Mouse (Mus musculus) megakaryocyte, embryonic 14.5 days (primary cell): Measurements from ENCODE around the gene Wtap. TPM values are rescaled to one million over a fixed set of nuclear protein-coding genes. Genes with fewer than 3 reads are reported as not detected.
"Not testable (repeated sequence)": the region's sequence is repeated elsewhere in the genome, so short reads cannot be mapped to it uniquely, and the experiment has no call there.

Experiments used
- H3K27me3 ChIP-seq: replicated peaks from 2 replicates; pipeline ENCODE3; 2012; ENCODE audit warnings: inconsistent platforms
- H3K36me3 ChIP-seq: replicated peaks from 2 replicates; pipeline ENCODE3; 2012; ENCODE audit warnings: low read length, inconsistent platforms, mixed read lengths
- H3K4me1 ChIP-seq: 2 replicates; pipeline ENCODE4 v1.6.1; 2012; ENCODE audit warnings: inconsistent platforms
- H3K4me3 ChIP-seq: replicated peaks from 2 replicates; pipeline ENCODE3; 2012; ENCODE audit warnings: moderate library complexity, mild to moderate bottlenecking, inconsistent platforms
- H3K9me3 ChIP-seq: 2 replicates; pipeline ENCODE4 v1.6.1; 2012; ENCODE audit warnings: inconsistent platforms
- FLI1 ChIP-seq: IDR thresholded peaks from 2 replicates; pipeline ENCODE4 v1.6.1; 2012; ENCODE audit warnings: low read length, inconsistent platforms, mixed read lengths
- GATA1 ChIP-seq: IDR thresholded peaks from 3 replicates; pipeline ENCODE4 v1.6.1; 2012; ENCODE audit warnings: mixed read lengths, low read length, inconsistent platforms, borderline replicate concordance
- polyA plus RNA-seq: library from polyadenylated mRNA; stranded (reverse); fragments of >175 nt; gene quantifications from 2 replicates; pipeline ENCODE4 v1.2.3, GENCODE M21; 2012; ENCODE audit warnings: low replicate concordance; ENCODE audit not compliant: insufficient read depth

Gene Wtap
- polyA plus RNA-seq, 1 experiment = 15.9 TPM

- H3K36me3 ChIP-seq = no peaks in the 10 kb centered on the region
- H3K4me3 ChIP-seq = no peak overlapping the region
- peaks cover 14% of the 10 kb centered on the region for H3K4me1 ChIP-seq
- H3K27me3 ChIP-seq = no peaks in the 10 kb centered on the region
- no peaks in the 10 kb centered on the region for H3K9me3 ChIP-seq
- TF ChIP-seq FLI1 (no peak), GATA1 (no peak)
These were observed 3.9 kb upstream of the Wtap start for GRCm38 (mm10) chr17:12997890-12998289.

DNA sequence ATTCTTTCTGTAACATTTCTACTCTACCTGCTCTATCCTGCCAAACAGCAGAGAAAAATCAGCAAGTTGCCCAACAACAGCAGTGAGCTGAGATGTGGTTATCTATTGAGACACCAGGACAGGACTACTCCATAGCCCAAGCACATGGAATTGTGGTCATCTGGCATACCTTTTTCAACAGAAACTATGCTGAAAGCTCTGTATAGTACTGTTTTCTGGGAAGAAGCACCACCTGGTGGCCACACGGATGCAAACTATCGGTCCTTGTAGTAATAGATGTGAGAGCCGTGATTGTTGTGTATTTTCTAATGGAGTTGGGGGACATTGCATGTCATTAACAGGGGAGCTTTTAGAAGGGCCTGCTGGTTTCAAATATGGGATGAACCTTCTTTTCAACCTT is 2.4 kb upstream of the Wtap start:
- no peaks in the 10 kb centered on the region for H3K9me3 ChIP-seq
- H3K36me3 ChIP-seq = no peaks in the 10 kb centered on the region
- peaks cover 14% of the 10 kb centered on the region for H3K4me1 ChIP-seq
- no peak overlapping the region for H3K4me3 ChIP-seq
- H3K27me3 ChIP-seq = no peaks in the 10 kb centered on the region
- TF ChIP-seq FLI1 (no peak), GATA1 (no peak)

GRCm38 (mm10) chr17:12992470-12992991 is 1.4 kb downstream of the Wtap start:
- no peaks in the 10 kb centered on the region for H3K27me3 ChIP-seq
- H3K36me3 ChIP-seq = peaks cover 14% of the 10 kb centered on the region
- H3K4me1 ChIP-seq = peaks cover 21% of the 10 kb centered on the region
- peak overlapping the region; percentile 95 for H3K4me3 ChIP-seq
- no peaks in the 10 kb centered on the region for H3K9me3 ChIP-seq
- TF ChIP-seq GATA1 (no peak), FLI1 (no peak)

GRCm38 (mm10) chr17:12991635-12992358 is 2.2 kb downstream of the Wtap start:
- Histone ChIP-seq H3K36me3 (peaks cover 16% of the 10 kb centered on the region), H3K27me3 (no peaks in the 10 kb centered on the region), H3K9me3 (no peaks in the 10 kb centered on the region), H3K4me1 (peaks cover 21% of the 10 kb centered on the region), H3K4me3 (peak overlapping the region; percentile 95)
- TF ChIP-seq GATA1 (no peak), FLI1 (no peak)

- H3K36me3 ChIP-seq = peaks cover 20% of the 10 kb centered on the region
- H3K9me3 ChIP-seq = no peaks in the 10 kb centered on the region
- no peak for TF ChIP-seq FLI1
- no peak for TF ChIP-seq GATA1
- H3K27me3 ChIP-seq = no peaks in the 10 kb centered on the region
- H3K4me3 ChIP-seq = peak overlapping the region; percentile 95
- H3K4me1 ChIP-seq = peaks cover 25% of the 10 kb centered on the region
These were observed 2.8 kb downstream of the Wtap start for GRCm38 (mm10) chr17:12991194-12991634.

GRCm38 (mm10) chr17:12990567-12991145 is 3.3 kb downstream of the Wtap start:
- no peak for TF ChIP-seq GATA1
- no peak for TF ChIP-seq FLI1
- Histone ChIP-seq H3K9me3 (no peaks in the 10 kb centered on the region), H3K27me3 (no peaks in the 10 kb centered on the region), H3K4me1 (peaks cover 28% of the 10 kb centered on the region), H3K36me3 (peaks cover 26% of the 10 kb centered on the region), H3K4me3 (peak overlapping the region; percentile 95)

- H3K27me3 ChIP-seq, H3K9me3 ChIP-seq, H3K4me3 ChIP-seq: not testable (repeated sequence)
- Histone ChIP-seq H3K36me3 (peaks cover 51% of the 10 kb centered on the region), H3K4me1 (peaks cover 44% of the 10 kb centered on the region)
These were observed 5.9 kb downstream of the Wtap start for GRCm38 (mm10) chr17:12988096-12988495.

- no peak overlapping the region for H3K4me3 ChIP-seq
- H3K4me1 ChIP-seq = peaks cover 44% of the 10 kb centered on the region
- H3K9me3 ChIP-seq = no peaks in the 10 kb centered on the region
- no peaks in the 10 kb centered on the region for H3K27me3 ChIP-seq
- no peak for TF ChIP-seq FLI1
- no peak for TF ChIP-seq GATA1
- H3K36me3 ChIP-seq = peaks cover 85% of the 10 kb centered on the region
These were observed 10.0 kb downstream of the Wtap start for GRCm38 (mm10) chr17:12983988-12984387.

GRCm38 (mm10) chr17:12978546-12978945 is 15.4 kb downstream of the Wtap start:
- Histone ChIP-seq H3K9me3 (no peaks in the 10 kb centered on the region), H3K4me1 (0 out of 2 replicates have a peak, but pooled peaks cover 3% of the 10 kb centered on the region), H3K4me3 (no peak overlapping the region), H3K27me3 (no peaks in the 10 kb centered on the region), H3K36me3 (peaks cover 59% of the 10 kb centered on the region)
- TF ChIP-seq GATA1 (no peak), FLI1 (no peak)

DNA sequence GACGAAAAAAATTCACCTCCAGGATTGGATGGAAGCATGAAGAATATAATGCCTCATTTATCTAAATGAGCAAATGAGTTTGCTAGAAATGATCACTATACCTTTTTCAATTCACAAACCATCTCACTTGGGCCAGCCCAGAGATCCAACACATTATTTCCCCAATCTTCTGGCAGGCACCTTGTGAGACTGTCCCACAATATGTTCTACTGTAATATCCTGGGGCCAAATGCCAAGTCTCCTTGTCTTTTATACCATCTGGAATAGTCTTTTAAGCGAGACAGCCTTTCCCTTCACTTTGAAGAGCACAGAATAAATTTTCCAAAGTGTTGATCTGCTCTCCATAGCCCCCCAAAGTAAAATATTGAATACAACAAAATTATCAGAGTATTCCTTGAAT is 20.1 kb downstream of the Wtap start:
- Histone ChIP-seq H3K4me3 (no peak overlapping the region), H3K9me3 (no peaks in the 10 kb centered on the region), H3K4me1 (no peaks in the 10 kb centered on the region; the same call in 1 of the 2 replicates), H3K36me3 (peaks cover 64% of the 10 kb centered on the region), H3K27me3 (no peaks in the 10 kb centered on the region)
- no peak for TF ChIP-seq GATA1
- no peak for TF ChIP-seq FLI1

GRCm38 (mm10) chr17:12967173-12967572 is 26.8 kb downstream of the Wtap start:
- H3K36me3 ChIP-seq = peaks cover 69% of the 10 kb centered on the region
- peaks cover 14% of the 10 kb centered on the region for H3K4me1 ChIP-seq
- H3K9me3 ChIP-seq = no peaks in the 10 kb centered on the region
- H3K27me3 ChIP-seq = no peaks in the 10 kb centered on the region
- no peak for TF ChIP-seq FLI1
- no peak for TF ChIP-seq GATA1
- no peak overlapping the region for H3K4me3 ChIP-seq
